ENCODE assay signal across 8 mouse cellular contexts in the genomic region with DNA sequence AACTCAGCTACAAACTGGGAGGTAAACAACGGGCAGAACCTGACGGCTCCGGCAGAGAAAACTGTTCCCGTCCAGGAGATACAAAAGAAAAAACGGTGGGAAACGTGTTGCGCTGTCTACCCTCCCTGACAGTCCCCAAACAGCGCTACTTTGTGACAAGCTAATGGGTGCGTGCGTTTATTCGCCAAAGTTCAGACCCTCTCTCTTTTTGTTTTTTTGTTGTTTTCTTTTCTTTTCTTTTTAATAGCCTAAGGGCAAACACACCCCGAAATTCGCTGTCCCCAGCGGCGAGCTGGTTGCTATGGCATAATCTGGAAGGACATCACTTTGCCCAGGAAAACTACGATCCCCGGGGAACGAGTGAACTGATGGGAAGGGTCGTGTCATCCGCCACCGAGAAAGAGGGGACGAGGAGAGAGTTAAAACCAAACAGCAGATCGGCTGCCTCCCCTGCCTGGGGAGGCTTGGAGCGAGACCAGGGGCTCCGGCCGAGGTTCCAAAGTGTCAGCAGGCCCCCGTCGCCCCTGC. TPM values are rescaled to one million over a fixed set of nuclear protein-coding genes. Genes with fewer than 3 reads are reported as not detected.
A peak's percentile ranks its signal among the peaks of the same experiment; 100 is the strongest.
DNase-seq lines count a peak whose midpoint lies in the region; ATAC-seq lines count a peak whose summit lies in the region.

No protein-coding gene starts in this region.

- H3K9me3 ChIP-seq in hindbrain, embryonic 13.5 days, result no peaks in the 10 kb centered on the region
- no peaks in the 10 kb centered on the region for H3K9me3 ChIP-seq in midbrain, embryonic 16.5 days (replicated peaks; ENCODE audit: control insufficient read depth, low read length, poor library complexity, severe bottlenecking)

- peak overlapping the region; percentile 100 for H3K27ac ChIP-seq in hindbrain, embryonic 13.5 days
- H3K27ac ChIP-seq in midbrain, embryonic 16.5 days (ENCODE audit: low read length), result peak overlapping the region; percentile 99

- no peaks in the 10 kb centered on the region for H3K27me3 ChIP-seq in hindbrain, embryonic 13.5 days
- H3K27me3 ChIP-seq in midbrain, embryonic 16.5 days (ENCODE audit: control insufficient read depth, insufficient read depth, low read depth, low read length), result no peaks in the 10 kb centered on the region

- 0% methylated on average over 26 of the region's 28 CpGs for WGBS in hindbrain, embryonic 13.5 days
- WGBS in midbrain, embryonic 16.5 days, result under 1% methylated on average over 27 of the region's 28 CpGs

- peaks cover 33% of the 10 kb centered on the region for H3K4me1 ChIP-seq in hindbrain, embryonic 13.5 days (replicated peaks)
- peaks cover 25% of the 10 kb centered on the region for H3K4me1 ChIP-seq in midbrain, embryonic 16.5 days (ENCODE audit: control insufficient read depth, insufficient read depth, low read length)

- H3K4me2 ChIP-seq in hindbrain, embryonic 13.5 days, result peak overlapping the region; percentile 67
- H3K4me2 ChIP-seq in midbrain, embryonic 16.5 days (ENCODE audit: low read length), result peak overlapping the region; percentile 56

- H3K36me3 ChIP-seq in hindbrain, embryonic 13.5 days, result no peaks in the 10 kb centered on the region
- H3K36me3 ChIP-seq in midbrain, embryonic 16.5 days (ENCODE audit: control insufficient read depth, insufficient read depth, low read length), result no peaks in the 10 kb centered on the region

- DNase-seq in kidney, postnatal 10 days, result peak; percentile 19
- no peak for DNase-seq in kidney, adult 11 months
- peak; percentile 23 for DNase-seq in brain, adult 2 months (ENCODE audit: low read depth, low spot score)
- DNase-seq in urinary bladder, postnatal 36 days (ENCODE audit: low spot score in 2 of 2), result no peak
- no peak for DNase-seq in left cerebral cortex, postnatal 4 days
- DNase-seq in urinary bladder, adult 18-20 months (ENCODE audit: low spot score in 2 of 2), result no peak

- no peak for ATAC-seq in hindbrain, embryonic 13.5 days (ENCODE audit: low FRiP score)
- no peak for ATAC-seq in midbrain, embryonic 16.5 days

- peak overlapping the region; percentile 98 for H3K9ac ChIP-seq in hindbrain, embryonic 13.5 days
- peak overlapping the region; percentile 99 for H3K9ac ChIP-seq in midbrain, embryonic 16.5 days (ENCODE audit: low read depth, low read length)

- intact Hi-C loops in left cerebral cortex, postnatal 4 days (cut with DNase I), result no loop called here

- H3K4me3 ChIP-seq in hindbrain, embryonic 13.5 days, result peak overlapping the region; percentile 88
- H3K4me3 ChIP-seq in midbrain, embryonic 16.5 days (ENCODE audit: low read depth, low read length), result peak overlapping the region; percentile 90

RNA-seq across cellular contexts. Expression of gene Zdhhc17, which starts 0.8 kb away (rescaled TPM):
- 55.5 and 58.3 TPM in 2 replicates for polyA plus RNA-seq in hindbrain, embryonic 13.5 days (2015; fragmentation: Nextera tagmentation; extraction: Ambion mirVana)
- 60.6 and 63.9 TPM in 2 replicates for polyA plus RNA-seq in midbrain, embryonic 16.5 days (2015; fragmentation: Nextera tagmentation; extraction: Ambion mirVana)
- total RNA-seq in left cerebral cortex, postnatal 4 days (2021), result 10 to 100 TPM; 77.7 to 87.0 TPM

Comparison
In these comparisons a context has a peak if more than half of its experiments do, and no peak if none do; other contexts are left out.
1. DNase-seq: peak in kidney, postnatal 10 days (single experiment) and brain, adult 2 months (single experiment); none in kidney, adult 11 months (single experiment), urinary bladder, postnatal 36 days (0 of 2), left cerebral cortex, postnatal 4 days (single experiment) and urinary bladder, adult 18-20 months (0 of 2).